Mouse (Mus musculus): ENCODE data around the gene Olfr1231.

Olfr1231 gene

GRCm38 (mm10) chr2:89306974-89307373 lies at the start of gene Olfr1231:
Gene Olfr1231 (minus strand): TSS chr2:89307074.
- no peak for DNase-seq

- DNase-seq, result no peak
Observed at GRCm38 (mm10) chr2:89342298-89342697, 35.4 kb upstream of the Olfr1231 start, which contains the start of gene Olfr1233. Gene Olfr1233 (minus strand): TSS chr2:89342398.

GRCm38 (mm10) chr2:89329575-89329974 lies 22.7 kb upstream of the Olfr1231 start, which contains the start of gene Olfr1232:
Gene Olfr1232 (minus strand): TSS chr2:89329675.
- no peak for DNase-seq

GRCm38 (mm10) chr2:89297168-89297567 lies 9.7 kb downstream of the Olfr1231 start, which contains the start of gene Olfr1230:
Gene Olfr1230 (minus strand): TSS chr2:89297268.
- no peak for DNase-seq

- no peak for DNase-seq
Observed at GRCm38 (mm10) chr2:89287914-89288313, 19.0 kb downstream of the Olfr1231 start, which contains the start of gene Olfr1229. Gene Olfr1229 (minus strand): TSS chr2:89288014.

- DNase-seq, result no peak
Observed at GRCm38 (mm10) chr2:89253962-89254361, 52.9 kb downstream of the Olfr1231 start, which contains the start of gene Olfr1228. Gene Olfr1228 (minus strand): TSS chr2:89254062.

All from spleen, adult 18-20 months (tissue).